Mouse (Mus musculus) hindbrain, embryonic 12.5 days (tissue): ENCODE results near the gene Rasa3. TPM values are rescaled to one million over a fixed set of nuclear protein-coding genes. Genes with fewer than 3 reads are reported as not detected.

Experiments used
- ATAC-seq: fragments of 200-750 bp; cut with Nextera tagmentation; 2 replicates; pipeline ENCODE4 v1.8.0; 2017; ENCODE audit warnings: moderate TSS enrichment; ENCODE audit not compliant: low FRiP score
- H3K27ac ChIP-seq: fragments of 300-500 bp; sonication (generic); 2 replicates; pipeline ENCODE4 v1.5.1; 2016; ENCODE audit warnings: mild to moderate bottlenecking
- H3K27me3 ChIP-seq: fragments of 300-500 bp; sonication (generic); 2 replicates; pipeline ENCODE4 v1.6.1; 2016; ENCODE audit warnings: mild to moderate bottlenecking
- H3K36me3 ChIP-seq: fragments of 300-500 bp; sonication (generic); 2 replicates; pipeline ENCODE4 v1.6.1; 2016; ENCODE audit warnings: mild to moderate bottlenecking
- H3K4me1 ChIP-seq: fragments of 300-500 bp; sonication (generic); 2 replicates; pipeline ENCODE4 v1.6.1; 2016
- H3K4me2 ChIP-seq: fragments of 300-500 bp; sonication (generic); replicated peaks from 2 replicates; pipeline ENCODE4 v1.6.1; 2016; ENCODE audit warnings: mild to moderate bottlenecking
- H3K4me3 ChIP-seq: fragments of 300-500 bp; sonication (generic); 2 replicates; pipeline ENCODE4 v1.5.1; 2016; ENCODE audit warnings: mild to moderate bottlenecking
- H3K9ac ChIP-seq: fragments of 300-500 bp; sonication (generic); 2 replicates; pipeline ENCODE4 v1.6.1; 2016; ENCODE audit warnings: mild to moderate bottlenecking, moderate library complexity
- H3K9me3 ChIP-seq: fragments of 300-500 bp; sonication (generic); replicated peaks from 2 replicates; pipeline ENCODE4 v1.6.1; 2016; ENCODE audit warnings: mild to moderate bottlenecking
- WGBS: fragments of 180-500 bp; shearing (Covaris S2); methylation state at CpG from one replicate; pipeline ENCODE4 v1.1.7; 2016; 5-methylcytosine and 5-hydroxymethylcytosine counted together
- polyA plus RNA-seq: library from polyadenylated mRNA; unstranded; fragments of >200 nt; fragmentation: Nextera tagmentation; extraction: Ambion mirVana; gene quantifications from 2 replicates; pipeline ENCODE4 v1.2.1, GENCODE M21; 2016

Gene Rasa3
- polyA plus RNA-seq, 1 experiment from 2014 or later, result 30.0 TPM

GRCm38 (mm10) chr8:13676701-13677412, 546 bp downstream of the Rasa3 start:
- H3K9me3 ChIP-seq, result no peaks in the 10 kb centered on the region
- H3K27me3 ChIP-seq, result peaks cover 10% of the 10 kb centered on the region
- peaks cover 37% of the 10 kb centered on the region for H3K4me1 ChIP-seq
- under 1% methylated on average over 47 of the region's 47 CpGs for WGBS
- peak overlapping the region; percentile 86 for H3K27ac ChIP-seq
- H3K4me3 ChIP-seq, result peak overlapping the region; percentile 65
- H3K9ac ChIP-seq, result peak overlapping the region; percentile 75
- peak; percentile 72 for ATAC-seq
- H3K4me2 ChIP-seq, result peak overlapping the region; percentile 72
- H3K36me3 ChIP-seq, result no peaks in the 10 kb centered on the region

- WGBS, result under 1% methylated on average over 12 of the region's 12 CpGs
- ATAC-seq, result 0 out of 2 replicates have a peak, but pooled peaks have one; percentile 26
- Histone ChIP-seq H3K27ac (peak overlapping the region; percentile 86), H3K4me1 (peaks cover 37% of the 10 kb centered on the region), H3K27me3 (peaks cover 10% of the 10 kb centered on the region), H3K4me2 (peak overlapping the region; percentile 72), H3K36me3 (no peaks in the 10 kb centered on the region), H3K9me3 (no peaks in the 10 kb centered on the region), H3K4me3 (peak overlapping the region; percentile 65), H3K9ac (peak overlapping the region; percentile 75)
Observed at GRCm38 (mm10) chr8:13676302-13676700, 1.1 kb downstream of the Rasa3 start.

- no peak for ATAC-seq
- peak overlapping the region; percentile 75 for H3K9ac ChIP-seq
Observed at GRCm38 (mm10) chr8:13675524-13675923, 1.9 kb downstream of the Rasa3 start.

GRCm38 (mm10) chr8:13675121-13675520, 2.3 kb downstream of the Rasa3 start:
- H3K27me3 ChIP-seq, result peaks cover 10% of the 10 kb centered on the region
- peak overlapping the region; percentile 72 for H3K4me2 ChIP-seq
- peak overlapping the region; percentile 65; the same call in 1 of the 2 replicates for H3K4me3 ChIP-seq
- 81% methylated on average over 4 of the region's 4 CpGs for WGBS
- H3K4me1 ChIP-seq, result peaks cover 43% of the 10 kb centered on the region
- no peaks in the 10 kb centered on the region for H3K36me3 ChIP-seq
- H3K9ac ChIP-seq, result peak overlapping the region; percentile 75; the same call in 1 of the 2 replicates
- ATAC-seq, result no peak
- no peaks in the 10 kb centered on the region for H3K9me3 ChIP-seq
- H3K27ac ChIP-seq, result no peak overlapping the region

More at GRCm38 (mm10) chr8:13675524-13675923, 1.9 kb downstream of the Rasa3 start:
- H3K27me3 ChIP-seq, result peaks cover 10% of the 10 kb centered on the region
- H3K36me3 ChIP-seq, result no peaks in the 10 kb centered on the region
- peak overlapping the region; percentile 86; the same call in 1 of the 2 replicates for H3K27ac ChIP-seq
- peak overlapping the region; percentile 65 for H3K4me3 ChIP-seq
- no peaks in the 10 kb centered on the region for H3K9me3 ChIP-seq
- peaks cover 40% of the 10 kb centered on the region for H3K4me1 ChIP-seq
- H3K4me2 ChIP-seq, result peak overlapping the region; percentile 72
- 45% methylated on average over 8 of the region's 8 CpGs for WGBS

- Histone ChIP-seq H3K4me3 (no peak overlapping the region), H3K4me2 (peak overlapping the region; percentile 72; the same call in 1 of the 2 replicates), H3K36me3 (no peaks in the 10 kb centered on the region), H3K9me3 (no peaks in the 10 kb centered on the region), H3K9ac (no peak overlapping the region), H3K27ac (no peak overlapping the region), H3K4me1 (peaks cover 48% of the 10 kb centered on the region), H3K27me3 (peaks cover 10% of the 10 kb centered on the region)
- WGBS, result 67% methylated on average over 12 of the region's 12 CpGs
- no peak for ATAC-seq
Observed at GRCm38 (mm10) chr8:13674294-13675010, 3.0 kb downstream of the Rasa3 start.

GRCm38 (mm10) chr8:13673215-13673614, 4.2 kb downstream of the Rasa3 start:
- no peak for ATAC-seq
- H3K4me2 ChIP-seq, result no peak overlapping the region
- no peak overlapping the region for H3K27ac ChIP-seq
- H3K9me3 ChIP-seq, result no peaks in the 10 kb centered on the region
- H3K36me3 ChIP-seq, result no peaks in the 10 kb centered on the region
- 0 out of 2 replicates have a peak, but pooled peaks cover under 1% of the 10 kb centered on the region for H3K27me3 ChIP-seq
- peaks cover 46% of the 10 kb centered on the region for H3K4me1 ChIP-seq
- H3K4me3 ChIP-seq, result no peak overlapping the region
- WGBS, result 71% methylated on average over 4 of the region's 4 CpGs
- no peak overlapping the region for H3K9ac ChIP-seq

- H3K4me1 ChIP-seq, result peaks cover 42% of the 10 kb centered on the region
- H3K9ac ChIP-seq, result no peak overlapping the region
- no peaks in the 10 kb centered on the region for H3K27me3 ChIP-seq
- no peak overlapping the region for H3K4me2 ChIP-seq
- H3K9me3 ChIP-seq, result no peaks in the 10 kb centered on the region
- no peak overlapping the region for H3K4me3 ChIP-seq
- H3K27ac ChIP-seq, result no peak overlapping the region
- 93% methylated on average over 10 of the region's 10 CpGs for WGBS
- ATAC-seq, result no peak
- H3K36me3 ChIP-seq, result no peaks in the 10 kb centered on the region
Observed at GRCm38 (mm10) chr8:13671246-13672003, 6.0 kb downstream of the Rasa3 start.

GRCm38 (mm10) chr8:13670011-13670471, 7.4 kb downstream of the Rasa3 start:
- 81% methylated on average over 17 of the region's 17 CpGs for WGBS

GRCm38 (mm10) chr8:13668367-13668766, 9.0 kb downstream of the Rasa3 start:
- Histone ChIP-seq H3K36me3 (no peaks in the 10 kb centered on the region), H3K9ac (no peak overlapping the region), H3K4me3 (no peak overlapping the region), H3K4me2 (no peak overlapping the region), H3K27me3 (no peaks in the 10 kb centered on the region), H3K9me3 (no peaks in the 10 kb centered on the region), H3K27ac (peak overlapping the region; percentile 3; the same call in 1 of the 2 replicates), H3K4me1 (peaks cover 16% of the 10 kb centered on the region)
- no peak for ATAC-seq
- WGBS, result 52% methylated on average over 10 of the region's 10 CpGs

More at GRCm38 (mm10) chr8:13670011-13670471, 7.4 kb downstream of the Rasa3 start:
- Histone ChIP-seq H3K9ac (no peak overlapping the region), H3K9me3 (no peaks in the 10 kb centered on the region), H3K27ac (no peak overlapping the region), H3K27me3 (no peaks in the 10 kb centered on the region), H3K4me2 (no peak overlapping the region), H3K4me1 (peaks cover 28% of the 10 kb centered on the region), H3K4me3 (no peak overlapping the region), H3K36me3 (no peaks in the 10 kb centered on the region)
- no peak for ATAC-seq

GRCm38 (mm10) chr8:13667917-13668316, 9.5 kb downstream of the Rasa3 start:
- H3K9ac ChIP-seq, result no peak overlapping the region
- no peak for ATAC-seq
- H3K4me2 ChIP-seq, result no peak overlapping the region
- no peak overlapping the region for H3K27ac ChIP-seq
- H3K9me3 ChIP-seq, result no peaks in the 10 kb centered on the region
- 70% methylated on average over 4 of the region's 4 CpGs for WGBS
- no peaks in the 10 kb centered on the region for H3K27me3 ChIP-seq
- H3K4me1 ChIP-seq, result peaks cover 12% of the 10 kb centered on the region
- H3K36me3 ChIP-seq, result no peaks in the 10 kb centered on the region
- H3K4me3 ChIP-seq, result no peak overlapping the region

GRCm38 (mm10) chr8:13665944-13666343, 11.5 kb downstream of the Rasa3 start:
- Histone ChIP-seq H3K9me3 (no peaks in the 10 kb centered on the region), H3K4me3 (no peak overlapping the region), H3K27ac (no peak overlapping the region), H3K9ac (no peak overlapping the region), H3K27me3 (no peaks in the 10 kb centered on the region), H3K4me1 (peaks cover 12% of the 10 kb centered on the region), H3K4me2 (no peak overlapping the region), H3K36me3 (no peaks in the 10 kb centered on the region)
- no peak for ATAC-seq
- WGBS, result 87% methylated on average over 8 of the region's 8 CpGs

GRCm38 (mm10) chr8:13665538-13665937, 11.9 kb downstream of the Rasa3 start:
- Histone ChIP-seq H3K27me3 (no peaks in the 10 kb centered on the region), H3K4me1 (peaks cover 9% of the 10 kb centered on the region), H3K9ac (no peak overlapping the region), H3K9me3 (no peaks in the 10 kb centered on the region), H3K36me3 (no peaks in the 10 kb centered on the region), H3K4me2 (no peak overlapping the region), H3K27ac (no peak overlapping the region), H3K4me3 (no peak overlapping the region)
- WGBS, result 85% methylated on average over 4 of the region's 4 CpGs
- no peak for ATAC-seq
